Mouse (Mus musculus) kidney, embryonic 15.5 days (tissue): Measurements from ENCODE around the gene Cabcoco1. TPM values are rescaled to one million over a fixed set of nuclear protein-coding genes. Genes with fewer than 3 reads are reported as not detected.

Experiments used
- ATAC-seq: fragments of 200-750 bp; cut with Nextera tagmentation; replicated peaks from 2 replicates; pipeline ENCODE4 v1.8.0; 2017; ENCODE audit warnings: moderate TSS enrichment; ENCODE audit not compliant: low FRiP score
- H3K27ac ChIP-seq: fragments of 300-500 bp; sonication (generic); 2 replicates; pipeline ENCODE4 v1.5.1; 2015; ENCODE audit warnings: mild to moderate bottlenecking, inconsistent platforms
- H3K27me3 ChIP-seq: fragments of 300-500 bp; sonication (generic); 2 replicates; pipeline ENCODE4 v1.6.1; 2015; ENCODE audit warnings: inconsistent platforms
- H3K36me3 ChIP-seq: fragments of 300-500 bp; sonication (generic); 2 replicates; pipeline ENCODE4 v1.6.1; 2015; ENCODE audit warnings: inconsistent platforms
- H3K4me1 ChIP-seq: fragments of 300-500 bp; sonication (generic); 2 replicates; pipeline ENCODE4 v1.6.1; 2015; ENCODE audit warnings: inconsistent platforms
- H3K4me2 ChIP-seq: fragments of 300-500 bp; sonication (generic); 2 replicates; pipeline ENCODE4 v1.6.1; 2015; ENCODE audit warnings: moderate library complexity, mild to moderate bottlenecking, inconsistent platforms
- H3K4me3 ChIP-seq: fragments of 300-500 bp; sonication (generic); replicated peaks from 2 replicates; pipeline ENCODE4 v1.5.1; 2015; ENCODE audit warnings: mild to moderate bottlenecking, inconsistent platforms
- H3K9ac ChIP-seq: fragments of 300-500 bp; sonication (generic); 2 replicates; pipeline ENCODE4 v1.6.1; 2015; ENCODE audit warnings: mild to moderate bottlenecking, inconsistent platforms
- H3K9me3 ChIP-seq: fragments of 300-500 bp; sonication (generic); replicated peaks from 2 replicates; pipeline ENCODE4 v1.6.1; 2016; ENCODE audit warnings: inconsistent platforms
- WGBS: fragments of 180-500 bp; shearing (Covaris S2); methylation state at CpG from one replicate; pipeline ENCODE4 v1.1.7; 2015; ENCODE audit warnings: mixed read lengths; 5-methylcytosine and 5-hydroxymethylcytosine counted together
- polyA plus RNA-seq: library from polyadenylated mRNA; unstranded; fragments of >200 nt; fragmentation: Nextera tagmentation; extraction: Ambion mirVana; gene quantifications from 2 replicates; pipeline ENCODE4 v1.2.1, GENCODE M21; 2015

Cabcoco1 gene
- polyA plus RNA-seq, 1 experiment from 2014 or later = 6.4 TPM

DNA sequence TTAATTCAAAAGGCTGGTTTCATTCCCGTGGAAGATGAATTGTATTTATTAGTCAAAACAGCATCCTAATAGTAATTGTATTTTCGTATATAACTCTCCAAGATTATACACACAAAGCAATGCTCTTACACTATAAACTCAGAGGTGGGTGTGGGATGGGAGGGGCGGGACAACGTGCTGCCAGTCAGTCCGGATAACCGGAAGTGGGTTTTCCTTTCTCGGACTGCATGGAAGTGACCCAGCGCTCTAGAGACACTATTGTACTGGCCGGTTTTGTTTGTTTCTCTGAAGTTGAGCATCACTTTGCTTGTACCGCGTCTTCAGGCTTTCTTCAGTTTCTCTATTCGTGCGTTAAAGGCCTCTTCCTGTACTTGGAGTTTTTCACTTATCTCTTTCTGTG, 110.8 kb downstream of the Cabcoco1 start:
- Histone ChIP-seq H3K27me3 (no peaks in the 10 kb centered on the region), H3K4me2 (no peak overlapping the region), H3K4me1 (no peaks in the 10 kb centered on the region), H3K9ac (no peak overlapping the region), H3K4me3 (no peak overlapping the region), H3K36me3 (no peaks in the 10 kb centered on the region), H3K27ac (no peak overlapping the region), H3K9me3 (peaks cover 4% of the 10 kb centered on the region; the same call in 1 of the 2 replicates)
- ATAC-seq = no peak
- 92% methylated on average over 13 of the region's 13 CpGs for WGBS

DNA sequence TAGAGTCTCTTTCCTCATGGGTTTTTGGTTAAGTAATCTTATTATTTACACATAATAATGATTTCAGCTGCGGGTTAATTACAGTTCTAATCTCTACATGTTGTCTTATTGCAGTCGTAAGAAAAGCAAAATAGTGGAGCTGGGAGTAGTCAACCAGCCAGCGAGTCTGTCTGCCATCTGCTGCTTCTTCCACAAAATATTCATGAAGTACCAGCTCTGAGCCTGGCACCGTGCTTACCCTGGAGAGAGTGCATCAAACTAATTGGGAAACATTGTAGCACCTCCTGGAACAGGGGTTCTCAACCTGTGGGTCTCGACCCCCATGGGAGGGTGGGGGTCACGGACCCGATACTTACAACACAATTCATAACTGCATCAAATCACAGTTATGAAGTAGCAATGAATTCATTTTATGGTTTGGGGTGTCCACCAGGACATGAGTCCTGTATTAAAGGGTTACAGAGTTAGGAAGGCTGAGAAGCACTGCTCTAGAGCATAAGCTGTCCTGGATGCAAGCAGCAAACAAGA, 121.2 kb downstream of the Cabcoco1 start:
- Histone ChIP-seq H3K27me3 (no peaks in the 10 kb centered on the region), H3K4me2 (no peak overlapping the region), H3K27ac (no peak overlapping the region), H3K36me3 (no peaks in the 10 kb centered on the region), H3K4me3 (no peak overlapping the region), H3K4me1 (no peaks in the 10 kb centered on the region), H3K9me3 (no peaks in the 10 kb centered on the region), H3K9ac (no peak overlapping the region)
- ATAC-seq = no peak
- 88% methylated on average over 7 of the region's 7 CpGs for WGBS

DNA sequence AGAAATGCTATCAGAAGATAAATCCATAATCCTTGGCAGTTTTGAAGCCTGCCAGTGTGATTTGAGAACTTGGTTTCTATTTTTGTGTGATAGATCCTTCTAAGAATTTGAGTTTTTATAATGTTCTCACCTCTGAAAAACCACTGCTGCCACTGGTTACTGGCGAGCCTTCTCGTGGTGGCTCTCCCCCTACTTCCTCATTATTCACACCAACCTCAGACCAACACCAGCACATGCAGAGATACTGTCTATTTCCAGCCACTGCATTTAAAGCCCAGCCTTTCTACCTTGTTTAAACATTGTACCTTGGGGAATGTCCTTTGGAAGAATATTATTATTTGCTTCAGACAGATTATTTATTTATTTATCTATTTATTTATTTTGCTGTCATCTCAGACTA, 121.8 kb downstream of the Cabcoco1 start:
- no peaks in the 10 kb centered on the region for H3K27me3 ChIP-seq
- H3K9me3 ChIP-seq = no peaks in the 10 kb centered on the region
- 65% methylated on average over 2 of the region's 2 CpGs for WGBS
- H3K4me3 ChIP-seq = no peak overlapping the region
- H3K4me2 ChIP-seq = no peak overlapping the region
- no peak for ATAC-seq
- no peaks in the 10 kb centered on the region for H3K36me3 ChIP-seq
- H3K4me1 ChIP-seq = no peaks in the 10 kb centered on the region
- no peak overlapping the region for H3K27ac ChIP-seq
- H3K9ac ChIP-seq = no peak overlapping the region

DNA sequence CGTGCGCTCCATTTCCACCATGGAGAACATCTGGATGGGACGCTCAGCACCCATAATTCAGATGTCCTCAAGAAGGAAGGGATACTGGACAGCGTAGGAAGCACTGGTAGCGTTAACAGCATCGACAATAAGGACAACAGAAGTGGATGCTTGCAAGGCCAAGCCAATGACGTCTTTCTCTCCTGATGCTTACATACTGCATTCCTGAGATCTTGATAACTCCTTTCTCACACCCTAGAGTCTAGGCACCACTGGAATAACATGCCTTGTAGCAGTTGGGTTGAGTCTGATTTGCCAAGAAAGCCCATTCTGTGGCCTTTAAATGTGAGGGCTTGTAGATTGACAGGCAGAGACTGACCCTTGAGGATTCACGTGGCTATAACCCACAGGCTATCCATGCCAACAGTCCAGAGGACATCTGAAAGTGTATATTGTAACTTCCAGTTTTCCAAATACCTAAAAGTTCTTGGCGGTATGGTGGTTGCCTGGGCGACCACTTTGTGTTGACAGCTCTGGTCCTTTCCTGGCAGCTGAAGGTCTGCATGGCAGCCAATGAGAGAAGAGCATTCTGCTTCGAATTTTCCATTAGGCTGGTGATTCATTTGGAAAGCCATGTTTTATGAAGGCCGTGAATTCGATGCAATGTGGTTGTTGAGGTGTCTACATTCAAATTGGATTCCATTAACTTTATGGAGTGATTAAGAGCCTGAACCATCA, 124.5 kb downstream of the Cabcoco1 start:
- Histone ChIP-seq H3K27me3 (no peaks in the 10 kb centered on the region), H3K27ac (no peak overlapping the region), H3K36me3 (no peaks in the 10 kb centered on the region), H3K9me3 (no peaks in the 10 kb centered on the region), H3K4me2 (no peak overlapping the region), H3K4me1 (no peaks in the 10 kb centered on the region), H3K9ac (no peak overlapping the region), H3K4me3 (no peak overlapping the region)
- 92% methylated on average over 13 of the region's 13 CpGs for WGBS
- ATAC-seq = no peak

DNA sequence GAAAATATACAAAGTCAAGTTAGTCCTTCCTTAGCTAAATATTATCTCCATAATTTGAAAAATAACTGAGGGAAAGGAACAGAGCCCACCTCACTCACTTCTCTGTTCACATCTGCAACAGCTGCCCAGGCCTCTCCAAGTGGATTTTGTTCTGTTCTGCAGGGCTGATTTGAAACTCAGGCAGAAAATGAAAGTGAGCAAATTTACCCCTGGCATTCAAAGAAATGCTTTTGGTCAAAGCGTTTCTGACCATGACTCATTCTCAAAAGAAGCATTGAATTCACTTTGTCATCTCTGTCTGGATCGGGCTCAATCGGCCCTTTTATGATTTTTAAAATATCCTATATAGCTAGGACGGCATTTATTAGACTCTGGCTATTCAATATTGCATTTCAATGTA, 135.8 kb downstream of the Cabcoco1 start:
- WGBS = 91% methylated on average over 4 of the region's 4 CpGs
- Histone ChIP-seq H3K9me3 (no peaks in the 10 kb centered on the region), H3K4me2 (no peak overlapping the region), H3K9ac (no peak overlapping the region), H3K27ac (no peak overlapping the region), H3K36me3 (no peaks in the 10 kb centered on the region), H3K4me3 (no peak overlapping the region), H3K4me1 (no peaks in the 10 kb centered on the region), H3K27me3 (no peaks in the 10 kb centered on the region)
- ATAC-seq = no peak

DNA sequence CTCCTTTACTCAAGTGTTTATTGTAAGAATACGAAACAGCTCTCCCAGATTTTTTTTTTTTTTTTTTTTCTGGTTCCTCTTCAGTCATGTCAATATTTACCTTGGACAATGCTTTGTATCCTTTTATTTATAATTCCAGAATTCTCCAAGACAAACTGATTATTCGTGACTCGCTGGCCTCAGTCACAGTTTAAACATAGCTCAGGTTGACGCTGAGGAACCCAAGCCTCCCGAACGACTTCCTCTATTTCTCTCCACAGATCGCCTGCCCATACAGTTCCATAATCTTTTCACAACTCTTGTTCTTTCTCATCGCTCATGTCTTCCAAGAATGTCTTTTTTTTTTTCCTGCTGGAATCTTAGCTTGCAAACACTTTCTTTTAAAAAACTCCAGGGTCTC, 144.9 kb downstream of the Cabcoco1 start:
- no peak for ATAC-seq
- Histone ChIP-seq H3K4me1 (0 out of 2 replicates have a peak, but pooled peaks cover 2% of the 10 kb centered on the region), H3K4me2 (no peak overlapping the region), H3K36me3 (no peaks in the 10 kb centered on the region), H3K4me3 (no peak overlapping the region), H3K27me3 (no peaks in the 10 kb centered on the region), H3K9me3 (no peaks in the 10 kb centered on the region), H3K27ac (no peak overlapping the region), H3K9ac (no peak overlapping the region)
- 67% methylated on average over 8 of the region's 8 CpGs for WGBS

DNA sequence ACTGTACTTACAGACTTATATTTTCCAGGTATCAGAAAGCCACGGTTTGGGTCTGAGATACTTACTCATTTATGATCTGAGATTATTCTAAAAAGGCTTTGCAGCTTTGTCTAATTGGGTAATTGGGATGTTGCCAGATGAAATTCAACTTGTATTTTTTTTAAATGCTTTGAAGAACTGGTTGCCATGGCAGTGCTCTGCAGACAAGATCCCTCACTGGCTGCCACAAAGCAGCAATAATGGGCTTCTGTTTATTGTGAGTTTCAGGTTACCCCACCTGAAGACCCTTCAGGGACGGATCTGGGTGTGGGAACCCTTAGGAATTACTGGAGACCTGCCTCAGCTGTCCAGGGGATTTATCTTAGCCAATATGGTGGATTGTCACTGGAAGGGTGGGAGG, 145.6 kb downstream of the Cabcoco1 start:
- no peak overlapping the region for H3K4me3 ChIP-seq
- H3K4me1 ChIP-seq = 0 out of 2 replicates have a peak, but pooled peaks cover 2% of the 10 kb centered on the region
- H3K9me3 ChIP-seq = no peaks in the 10 kb centered on the region
- WGBS = 39% methylated on average over 2 of the region's 2 CpGs
- H3K27me3 ChIP-seq = no peaks in the 10 kb centered on the region
- H3K4me2 ChIP-seq = no peak overlapping the region
- no peaks in the 10 kb centered on the region for H3K36me3 ChIP-seq
- H3K27ac ChIP-seq = no peak overlapping the region
- no peak overlapping the region for H3K9ac ChIP-seq
- no peak for ATAC-seq

DNA sequence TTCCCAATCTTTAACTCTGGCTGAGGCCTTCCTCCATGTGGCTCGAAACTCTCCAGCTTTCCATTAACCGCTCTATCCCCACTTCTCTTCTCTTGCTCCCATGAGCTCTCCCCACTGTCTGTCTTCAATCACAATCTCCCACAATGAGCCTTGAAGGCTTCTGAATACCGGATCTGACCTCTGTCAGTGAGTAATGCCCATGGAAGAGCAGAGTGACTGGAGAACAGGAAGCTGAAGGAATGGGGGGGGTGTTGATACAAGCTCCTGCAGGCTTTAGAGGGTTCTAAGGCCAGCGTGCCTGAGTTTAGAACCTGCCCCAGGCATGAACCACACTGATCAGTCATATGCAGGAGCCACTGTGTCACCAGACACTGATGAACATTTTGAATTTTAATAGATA, 150.1 kb downstream of the Cabcoco1 start:
- no peak for ATAC-seq
- Histone ChIP-seq H3K36me3 (no peaks in the 10 kb centered on the region), H3K4me1 (no peaks in the 10 kb centered on the region), H3K4me3 (no peak overlapping the region), H3K9ac (no peak overlapping the region), H3K4me2 (no peak overlapping the region), H3K27me3 (no peaks in the 10 kb centered on the region), H3K27ac (no peak overlapping the region), H3K9me3 (no peaks in the 10 kb centered on the region)
- 51% methylated on average over 4 of the region's 4 CpGs for WGBS

DNA sequence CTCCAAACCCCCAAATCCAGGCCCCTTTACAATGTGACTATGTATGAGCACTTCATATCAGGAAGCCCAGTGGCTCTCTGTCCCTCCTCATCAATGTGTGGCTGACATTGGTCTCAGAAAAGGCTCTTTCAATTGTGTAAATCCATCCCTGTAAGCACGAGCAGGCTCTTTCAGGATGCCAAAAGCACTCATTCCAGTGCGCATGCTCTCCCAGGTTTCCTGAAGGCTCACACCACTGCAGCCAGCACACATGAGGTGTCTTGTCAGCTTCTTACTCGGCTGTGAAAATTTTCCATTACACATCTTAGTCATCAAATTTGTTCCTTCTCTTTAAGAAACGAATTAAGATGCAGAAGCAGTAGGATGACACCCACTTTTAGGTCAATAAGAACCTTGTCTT, 152.9 kb downstream of the Cabcoco1 start:
- Histone ChIP-seq H3K4me3 (no peak overlapping the region), H3K4me2 (no peak overlapping the region), H3K9ac (no peak overlapping the region), H3K36me3 (no peaks in the 10 kb centered on the region), H3K27ac (no peak overlapping the region), H3K27me3 (no peaks in the 10 kb centered on the region), H3K4me1 (no peaks in the 10 kb centered on the region), H3K9me3 (no peaks in the 10 kb centered on the region; the same call in 1 of the 2 replicates)
- WGBS = 86% methylated on average over 4 of the region's 4 CpGs
- ATAC-seq = no peak

DNA sequence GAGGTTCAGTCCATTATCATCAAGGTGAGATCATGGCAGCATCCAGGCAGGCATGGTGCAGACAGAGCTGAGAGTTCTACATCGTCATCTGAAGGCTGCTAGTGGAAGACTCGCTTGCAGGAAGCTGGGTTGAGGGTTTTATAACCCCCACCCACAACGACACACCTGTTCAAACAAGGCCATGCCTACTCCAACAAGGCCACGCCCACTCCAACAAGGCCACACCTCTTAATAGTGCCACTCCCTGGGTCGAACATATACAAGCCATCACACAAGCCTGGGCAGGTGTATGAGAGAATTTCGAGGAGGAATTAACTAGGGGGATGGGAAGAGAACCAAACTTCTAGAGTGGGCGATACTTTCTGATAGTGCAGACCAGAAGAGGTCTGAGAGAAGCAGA, 153.6 kb downstream of the Cabcoco1 start:
- 83% methylated on average over 7 of the region's 7 CpGs for WGBS
- Histone ChIP-seq H3K4me3 (no peak overlapping the region), H3K27me3 (no peaks in the 10 kb centered on the region), H3K4me2 (no peak overlapping the region), H3K9me3 (no peaks in the 10 kb centered on the region; the same call in 1 of the 2 replicates), H3K36me3 (no peaks in the 10 kb centered on the region), H3K9ac (no peak overlapping the region), H3K27ac (no peak overlapping the region), H3K4me1 (no peaks in the 10 kb centered on the region)
- no peak for ATAC-seq
